Mouse (Mus musculus) CH12.LX (cell line): ENCODE measurements at regions not wholly inside any gene's neighbourhood (a gene's known extent, or its start where the extent isn't known, plus 50 kb on each side); places are given as distances from the start of the nearest gene placed in this dataset.

ENCODE experiments used
- DNase-seq: peaks from one replicate; pipeline ENCODE4 v3.0.0-alpha.2; 2013; ENCODE audit errors: extremely low read depth
- H3K27ac ChIP-seq: 2 replicates; pipeline ENCODE4 v1.5.1; 2012; ENCODE audit warnings: low read depth, mild to moderate bottlenecking, control low read depth, moderate library complexity; ENCODE audit not compliant: insufficient read depth
- H3K27me3 ChIP-seq: replicated peaks from 2 replicates; pipeline ENCODE3; 2012; ENCODE audit warnings: inconsistent platforms
- H3K36me3 ChIP-seq, 2 experiments: replicated peaks in 1 of 2; 2 replicates each; pipeline versions ENCODE3 to v1.6.1; 2012; ENCODE audit warnings: inconsistent platforms in 1 of 2, low read length in 1 of 2, mild to moderate bottlenecking in 1 of 2, mixed read lengths in 1 of 2, moderate library complexity in 1 of 2; ENCODE audit not compliant: control insufficient read depth in 1 of 2, insufficient read depth in 1 of 2
- H3K4me1 ChIP-seq, 2 experiments: 2 replicates each; pipeline ENCODE4 v1.6.1; 2012; ENCODE audit warnings: inconsistent platforms in 1 of 2, moderate library complexity in 1 of 2; ENCODE audit not compliant: insufficient read depth in 2 of 2, control insufficient read depth in 1 of 2
- H3K4me2 ChIP-seq: 2 replicates; pipeline ENCODE4 v1.6.1; 2012; ENCODE audit warnings: low read depth, mild to moderate bottlenecking, control low read depth; ENCODE audit not compliant: poor library complexity, insufficient read depth, severe bottlenecking
- H3K4me3 ChIP-seq, 3 experiments: fragments of 150-350 bp in 1 of 3; sonication (generic) in 1 of 3; replicated peaks in 1 of 3; 2 replicates each; pipeline versions ENCODE3 to v1.5.1; 2011 to 2012; ENCODE audit warnings: low read depth in 2 of 3, low read length in 2 of 3, mild to moderate bottlenecking in 2 of 3, moderate library complexity in 2 of 3, control low read depth in 1 of 3, improper control_type of control experiment in 1 of 3, inconsistent platforms in 1 of 3, mixed read lengths in 1 of 3; ENCODE audit not compliant: poor library complexity in 1 of 3
- H3K79me2 ChIP-seq: replicated peaks from 2 replicates; pipeline ENCODE4 v1.6.1; 2012; ENCODE audit warnings: mild to moderate bottlenecking, moderate library complexity; ENCODE audit not compliant: control insufficient read depth, poor library complexity, insufficient read depth, severe bottlenecking; ENCODE audit errors: extremely low read depth
- H3K9ac ChIP-seq: 2 replicates; pipeline ENCODE4 v1.6.1; 2012; ENCODE audit warnings: low read depth, mild to moderate bottlenecking, control low read depth, moderate library complexity; ENCODE audit not compliant: insufficient read depth
- H3K9me3 ChIP-seq: replicated peaks from 2 replicates; pipeline ENCODE3; 2012; ENCODE audit warnings: low read length, inconsistent platforms, mixed read lengths
- E2F4 ChIP-seq: IDR thresholded peaks from 2 replicates; pipeline ENCODE4 v1.6.1; 2011; ENCODE audit warnings: low read depth, low read length, improper control_type of control experiment; ENCODE audit not compliant: insufficient replicate concordance
- ELF1 ChIP-seq: IDR thresholded peaks from 2 replicates; pipeline ENCODE4 v1.6.1; 2014; ENCODE audit warnings: low read depth, mild to moderate bottlenecking, inconsistent platforms, low read length, improper control_type of control experiment
- EP300 ChIP-seq: IDR thresholded peaks from 2 replicates; pipeline ENCODE4 v1.6.1; 2011; ENCODE audit warnings: low read length, improper control_type of control experiment
- HCFC1 ChIP-seq: IDR thresholded peaks from 2 replicates; pipeline ENCODE4 v1.6.1; 2012; ENCODE audit warnings: low read depth, mild to moderate bottlenecking, inconsistent platforms, low read length, improper control_type of control experiment
- IRF4 ChIP-seq: IDR thresholded peaks from 2 replicates; pipeline ENCODE4 v1.6.1; 2014; ENCODE audit warnings: low read depth, mild to moderate bottlenecking, inconsistent platforms, low read length, improper control_type of control experiment
- KAT2A ChIP-seq: IDR thresholded peaks from 2 replicates; pipeline ENCODE4 v1.6.1; 2012; ENCODE audit warnings: low read length, improper control_type of control experiment, inconsistent platforms; ENCODE audit not compliant: insufficient replicate concordance
- MXI1 ChIP-seq: IDR thresholded peaks from 2 replicates; pipeline ENCODE4 v1.6.1; 2011; ENCODE audit warnings: mild to moderate bottlenecking, low read depth, low read length, improper control_type of control experiment
- MYC ChIP-seq: IDR thresholded peaks from 2 replicates; pipeline ENCODE4 v1.6.1; 2011; ENCODE audit warnings: low read depth, mild to moderate bottlenecking, improper control_type of control experiment, low read length
- NELFE ChIP-seq: IDR thresholded peaks from 2 replicates; pipeline ENCODE4 v1.6.1; 2011; ENCODE audit warnings: low read depth, low read length, improper control_type of control experiment
- NRF1 ChIP-seq: IDR thresholded peaks from 2 replicates; pipeline ENCODE4 v1.6.1; 2014; ENCODE audit warnings: low read depth, mild to moderate bottlenecking, inconsistent platforms, low read length, improper control_type of control experiment, moderate library complexity
- PAX5 ChIP-seq: IDR thresholded peaks from 2 replicates; pipeline ENCODE4 v1.6.1; 2012; ENCODE audit warnings: low read length, inconsistent platforms, mixed read lengths
- POLR2A ChIP-seq: IDR thresholded peaks from 2 replicates; pipeline ENCODE4 v1.6.1; 2011; ENCODE audit warnings: low read depth, mild to moderate bottlenecking, improper control_type of control experiment, low read length
- RAD21 ChIP-seq: IDR thresholded peaks from 2 replicates; pipeline ENCODE4 v1.6.1; 2011; ENCODE audit warnings: low read depth, mild to moderate bottlenecking, low read length, improper control_type of control experiment, moderate library complexity
- RCOR1 ChIP-seq: conservative IDR thresholded peaks from 2 replicates; pipeline ENCODE4 v1.6.1; 2012; ENCODE audit warnings: low read depth, mild to moderate bottlenecking, inconsistent platforms, low read length, improper control_type of control experiment
- SIN3A ChIP-seq: IDR thresholded peaks from 2 replicates; pipeline ENCODE4 v1.6.1; 2012; ENCODE audit warnings: low read length, improper control_type of control experiment, inconsistent platforms
- TCF12 ChIP-seq: IDR thresholded peaks from 2 replicates; pipeline ENCODE4 v1.6.1; 2014; ENCODE audit warnings: low read depth, mild to moderate bottlenecking, inconsistent platforms, low read length, improper control_type of control experiment
- USF1 ChIP-seq: IDR thresholded peaks from 2 replicates; pipeline ENCODE4 v1.6.1; 2014; ENCODE audit warnings: low read depth, mild to moderate bottlenecking, inconsistent platforms, low read length, improper control_type of control experiment
- ZC3H11A ChIP-seq: IDR thresholded peaks from 2 replicates; pipeline ENCODE4 v1.6.1; 2012; ENCODE audit warnings: low read depth, mild to moderate bottlenecking, inconsistent platforms, low read length, improper control_type of control experiment
- ZMIZ1 ChIP-seq: IDR thresholded peaks from 2 replicates; pipeline ENCODE4 v1.6.1; 2012; ENCODE audit warnings: low read depth, mild to moderate bottlenecking, inconsistent platforms, low read length, improper control_type of control experiment
- dilution Hi-C: fragments of 300-500 bp; cut with MboI; formaldehyde crosslinking; loops from 2 replicates; pipeline ENCODE4 v1.14.3; 2020; ENCODE audit warnings: low sequenced_read_pairs; ENCODE audit not compliant: extremely low pct_unique_long_range_greater_than_20kb, extremely low pct_ligation_motif_present
- in situ Hi-C: fragments of 300-500 bp; cut with MboI; formaldehyde crosslinking; loops from 3 replicates; pipeline ENCODE4 v1.14.3; 2019; ENCODE audit warnings: low sequenced_read_pairs, low pct_ligation_motif_present, low pct_unique_long_range_greater_than_20kb, mixed read lengths

GRCm38 (mm10) chr9:85546226-85546625 is 202.9 kb downstream of the Ibtk start:
- dilution Hi-C loops (no loop called here), in situ Hi-C loops (no loop called here)
- peaks cover 0 to 6% of the 10 kb centered on the region in 2 experiments; a peak in 2 of 4 replicates for H3K4me1 ChIP-seq
- H3K4me2 ChIP-seq: no peak overlapping the region
- H3K27ac ChIP-seq: no peak overlapping the region
- TF ChIP-seq MYC (no peak), NRF1 (no peak), PAX5 (no peak), USF1 (no peak), NELFE (no peak), ELF1 (no peak), SIN3A (no peak), E2F4 (no peak), HCFC1 (no peak), RCOR1 (no peak), RAD21 (no peak), MXI1 (no peak), EP300 (no peak), ZMIZ1 (no peak), IRF4 (no peak)
- no peak overlapping the region for H3K9ac ChIP-seq
- DNase-seq: no peak
- H3K4me3 ChIP-seq: no peak overlapping the region
- H3K9me3 ChIP-seq: no peaks in the 10 kb centered on the region
- no peaks in the 10 kb centered on the region for H3K36me3 ChIP-seq
- H3K27me3 ChIP-seq: no peaks in the 10 kb centered on the region
- no peaks in the 10 kb centered on the region for H3K79me2 ChIP-seq

GRCm38 (mm10) chr9:85545566-85545965 is 203.6 kb downstream of the Ibtk start:
- H3K79me2 ChIP-seq: no peaks in the 10 kb centered on the region
- H3K9me3 ChIP-seq: no peaks in the 10 kb centered on the region
- no peaks in the 10 kb centered on the region for H3K36me3 ChIP-seq
- no peak overlapping the region for H3K4me2 ChIP-seq
- no peak overlapping the region for H3K27ac ChIP-seq
- no peak for TF ChIP-seq RCOR1
- no peak for TF ChIP-seq TCF12
- TF ChIP-seq PAX5: no peak
- TF ChIP-seq MXI1: no peak
- TF ChIP-seq EP300: no peak
- no peak for TF ChIP-seq POLR2A
- TF ChIP-seq KAT2A: no peak
- no peak for TF ChIP-seq ZC3H11A
- H3K9ac ChIP-seq: no peak overlapping the region
- no peak overlapping the region for H3K4me3 ChIP-seq
- dilution Hi-C loops: no loop called here
- no peaks in the 10 kb centered on the region for H3K27me3 ChIP-seq
- H3K4me1 ChIP-seq: peaks cover 0 to 6% of the 10 kb centered on the region in 2 experiments; a peak in 2 of 4 replicates
- DNase-seq: no peak
- in situ Hi-C loops: no loop called here
